Mouse (Mus musculus) MN1 (cell line): ENCODE results near the gene Dnah8.

Source experiments
- DNase-seq: peaks from one replicate; pipeline ENCODE4 v3.0.0-alpha.2; 2016; ENCODE audit warnings: low spot score

The Dnah8 gene

DNA sequence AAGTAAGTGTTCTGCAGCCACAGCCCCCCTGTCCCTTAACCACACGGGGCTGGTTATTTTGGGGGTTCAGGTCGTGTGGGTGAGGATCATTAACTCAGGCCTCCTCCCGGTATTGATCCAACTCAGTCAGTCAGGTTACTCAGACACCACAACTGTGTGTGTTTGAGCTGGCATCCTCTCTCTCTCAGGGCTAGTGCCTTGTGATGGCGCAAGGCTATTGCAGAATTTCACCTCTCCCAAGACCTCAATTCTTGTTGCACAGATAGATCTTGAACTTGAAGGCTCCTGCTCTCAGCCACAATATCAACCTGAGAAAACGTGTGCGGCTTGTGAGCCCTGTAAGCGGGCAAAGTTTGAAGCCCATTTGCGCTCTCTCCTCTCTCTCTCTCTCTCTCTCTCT lies 38.0 kb downstream of the Dnah8 start:
- DNase-seq = no peak

DNA sequence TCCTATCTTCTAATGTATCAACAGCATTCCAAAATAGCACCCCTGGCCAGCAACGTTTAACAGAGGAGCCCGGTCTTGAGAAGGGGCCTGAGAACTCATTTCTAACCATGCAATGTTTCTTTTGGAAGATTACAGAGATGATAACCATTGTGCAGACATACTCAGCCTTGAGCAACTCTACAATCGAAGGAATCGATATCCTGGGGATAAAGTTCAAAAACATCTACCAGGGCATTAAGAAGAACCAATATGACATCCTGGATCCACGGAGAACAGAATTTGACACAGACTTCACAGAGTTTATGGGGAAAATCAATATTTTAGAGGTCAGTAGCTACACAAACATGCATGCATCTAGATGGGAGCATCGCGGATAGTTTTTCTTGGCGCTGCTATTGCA lies 39.0 kb downstream of the Dnah8 start:
- no peak for DNase-seq

GRCm38 (mm10) chr17:30664856-30665255 lies 40.7 kb downstream of the Dnah8 start:
- DNase-seq = no peak

GRCm38 (mm10) chr17:30672556-30672955 lies 48.4 kb downstream of the Dnah8 start:
- DNase-seq = no peak

GRCm38 (mm10) chr17:30673023-30673422 lies 48.9 kb downstream of the Dnah8 start:
- DNase-seq = no peak

- DNase-seq = no peak
Measured at GRCm38 (mm10) chr17:30675021-30675740, 51.0 kb downstream of the Dnah8 start.

GRCm38 (mm10) chr17:30678523-30678922 lies 54.4 kb downstream of the Dnah8 start:
- no peak for DNase-seq

DNA sequence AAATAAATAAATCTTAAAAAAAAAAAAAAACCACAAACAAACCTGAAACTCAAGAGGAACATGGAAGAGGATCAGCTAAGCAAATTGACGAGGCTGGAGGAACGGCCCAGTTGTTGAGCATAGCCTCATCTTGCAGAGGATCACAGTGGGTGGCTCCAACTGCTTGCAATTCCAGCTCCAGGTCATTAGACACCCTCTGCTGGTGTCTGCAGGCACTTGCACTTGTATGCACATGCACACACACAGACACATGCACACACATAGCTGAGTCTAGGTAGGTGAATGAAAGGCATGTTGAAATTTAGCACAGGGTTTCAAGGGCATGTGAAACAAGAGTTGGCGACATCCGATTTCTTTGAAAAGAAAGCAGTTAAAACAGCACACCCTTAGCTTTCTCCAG lies 55.5 kb downstream of the Dnah8 start:
- no peak for DNase-seq

DNA sequence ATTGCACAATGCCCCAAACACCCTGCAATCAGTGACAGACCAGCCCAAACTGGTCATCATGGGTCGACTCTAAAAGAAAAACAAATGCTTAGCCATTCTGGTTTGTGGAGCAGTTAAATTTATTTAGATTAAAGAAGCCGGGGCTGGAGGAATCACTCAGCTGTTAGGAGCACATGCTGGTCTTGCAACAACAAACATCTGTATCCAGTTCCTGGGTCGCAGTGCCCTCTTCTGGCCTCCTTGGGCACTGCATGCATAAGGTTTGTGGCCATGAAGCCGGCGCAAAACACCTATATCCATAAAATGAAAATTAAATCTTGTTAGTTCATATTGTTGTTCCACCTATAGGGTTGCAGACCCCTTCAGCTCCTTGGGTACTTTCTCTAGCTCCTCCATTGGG lies 57.5 kb downstream of the Dnah8 start:
- DNase-seq = peak; percentile 47

DNA sequence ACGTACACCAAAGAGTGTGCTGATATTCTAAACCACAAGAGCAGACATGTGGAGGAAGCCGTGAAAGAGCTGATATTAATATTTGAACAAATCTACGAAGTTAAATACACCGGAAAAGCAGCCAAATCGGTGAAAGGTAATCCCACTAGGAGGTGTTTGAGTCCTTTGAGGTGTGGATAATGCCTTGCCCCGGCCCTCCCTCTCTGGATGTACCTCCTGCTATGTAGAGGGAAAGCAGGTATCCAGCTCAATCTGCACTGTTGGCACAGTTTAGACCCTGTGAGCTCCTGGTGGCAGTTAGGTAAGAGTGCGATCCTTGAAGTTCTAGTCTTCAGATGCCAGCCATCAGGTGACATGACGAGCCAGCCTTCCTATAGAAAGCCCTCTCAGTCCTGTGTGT lies 66.0 kb downstream of the Dnah8 start:
- no peak for DNase-seq

DNA sequence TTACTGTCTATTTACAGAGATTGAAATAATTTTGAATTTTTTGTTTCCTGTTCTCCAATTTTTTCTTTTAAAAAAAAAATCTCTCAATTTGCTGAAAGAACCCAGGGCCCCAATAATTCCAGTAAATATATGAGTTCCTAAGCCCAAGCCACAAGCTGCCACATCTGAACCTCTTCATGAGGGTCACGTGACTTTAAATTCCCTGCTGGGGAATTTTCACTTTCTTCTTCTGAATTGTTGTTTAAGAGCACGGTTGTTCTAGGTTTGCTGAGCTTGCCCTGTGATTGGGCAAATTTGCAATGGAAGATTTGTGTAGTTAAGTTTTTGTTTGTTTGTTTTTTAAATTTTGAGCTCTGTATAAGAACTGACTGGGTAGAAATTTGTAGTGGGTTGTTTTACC lies 67.3 kb downstream of the Dnah8 start:
- DNase-seq = no peak

DNA sequence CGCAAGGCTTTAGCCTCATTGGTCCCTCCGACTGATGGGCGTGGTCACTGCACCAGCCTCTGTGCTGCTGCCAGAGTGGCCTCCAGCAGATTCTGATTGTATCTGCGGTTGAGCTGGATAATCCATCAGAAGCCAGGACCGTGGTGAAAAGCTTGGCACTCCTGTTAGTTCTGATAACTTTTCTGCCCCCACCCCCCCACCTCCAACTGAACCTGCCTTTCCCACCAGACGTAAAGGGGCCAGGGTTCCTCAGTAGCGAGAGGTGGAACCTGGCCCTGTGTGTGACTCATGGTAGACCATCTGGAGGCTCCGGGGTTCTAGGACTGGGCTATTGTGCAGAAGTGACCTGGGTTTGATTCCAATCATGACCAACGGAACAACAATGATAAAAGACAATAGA lies 70.1 kb downstream of the Dnah8 start:
- no peak for DNase-seq

DNA sequence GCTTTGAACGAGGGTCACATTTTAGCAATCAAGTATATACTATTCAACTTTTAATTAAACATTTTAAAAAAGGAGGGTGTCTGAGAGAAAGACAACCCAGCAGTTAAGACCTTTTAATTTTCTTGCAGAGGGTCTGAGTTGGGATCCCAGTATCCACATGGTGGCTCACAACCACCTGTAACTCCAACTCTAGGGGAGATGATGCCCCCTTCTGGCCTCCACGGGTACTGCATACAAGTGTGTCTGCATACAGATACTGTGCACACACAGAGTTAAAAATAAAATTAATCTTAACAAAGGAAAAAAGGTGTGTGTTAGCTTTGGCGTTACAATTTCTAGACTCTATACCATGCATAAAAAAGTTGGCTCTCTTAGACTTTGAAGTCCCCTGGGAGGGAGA lies 90.6 kb downstream of the Dnah8 start:
- DNase-seq = no peak

GRCm38 (mm10) chr17:30718197-30718596 lies 94.0 kb downstream of the Dnah8 start:
- DNase-seq = no peak

DNA sequence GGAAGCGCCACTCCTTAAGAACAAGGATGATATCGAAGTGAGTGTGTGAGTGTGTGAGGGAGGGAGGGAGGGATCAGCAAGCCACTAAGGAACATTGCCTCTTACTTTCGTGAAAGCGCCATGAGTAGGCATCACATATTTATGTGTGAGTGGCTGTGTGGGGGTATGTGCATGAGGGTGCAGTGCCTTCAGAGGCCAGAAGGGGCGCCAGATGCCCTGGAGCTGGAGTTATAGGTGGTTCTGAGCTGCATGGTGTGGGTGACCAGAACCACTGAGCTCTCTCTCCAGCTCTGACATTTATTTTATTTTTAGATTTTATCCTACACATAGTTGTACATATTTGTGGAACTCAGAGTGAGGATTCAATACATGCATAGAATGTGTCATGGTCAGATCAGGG lies 94.9 kb downstream of the Dnah8 start:
- DNase-seq = no peak

- DNase-seq = no peak
Measured at GRCm38 (mm10) chr17:30727788-30728187, 103.6 kb downstream of the Dnah8 start.

- DNase-seq = no peak
Measured at GRCm38 (mm10) chr17:30732736-30733135, 108.6 kb downstream of the Dnah8 start.

GRCm38 (mm10) chr17:30734770-30735169 lies 110.6 kb downstream of the Dnah8 start:
- no peak for DNase-seq

DNA sequence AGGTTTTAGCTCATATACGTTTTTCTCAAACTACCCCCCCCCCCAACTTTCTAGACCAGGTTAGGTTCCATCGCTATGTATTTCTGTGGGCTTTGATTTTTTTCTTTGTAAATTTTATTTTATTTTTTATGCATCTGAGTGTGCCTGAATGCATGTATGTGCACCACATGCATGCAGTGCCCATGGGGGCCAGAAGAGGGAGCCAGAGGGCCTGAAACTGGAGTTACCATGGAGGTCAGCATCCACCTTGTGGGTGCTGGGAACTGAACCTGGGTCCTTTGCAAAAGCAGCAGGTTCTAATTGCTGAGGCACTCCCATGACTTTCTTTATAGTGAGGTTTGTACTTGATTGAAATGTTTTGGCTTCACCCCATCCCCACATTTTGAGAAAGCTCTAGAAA lies 111.3 kb downstream of the Dnah8 start:
- no peak for DNase-seq

GRCm38 (mm10) chr17:30737797-30738196 lies 113.6 kb downstream of the Dnah8 start:
- no peak for DNase-seq

DNA sequence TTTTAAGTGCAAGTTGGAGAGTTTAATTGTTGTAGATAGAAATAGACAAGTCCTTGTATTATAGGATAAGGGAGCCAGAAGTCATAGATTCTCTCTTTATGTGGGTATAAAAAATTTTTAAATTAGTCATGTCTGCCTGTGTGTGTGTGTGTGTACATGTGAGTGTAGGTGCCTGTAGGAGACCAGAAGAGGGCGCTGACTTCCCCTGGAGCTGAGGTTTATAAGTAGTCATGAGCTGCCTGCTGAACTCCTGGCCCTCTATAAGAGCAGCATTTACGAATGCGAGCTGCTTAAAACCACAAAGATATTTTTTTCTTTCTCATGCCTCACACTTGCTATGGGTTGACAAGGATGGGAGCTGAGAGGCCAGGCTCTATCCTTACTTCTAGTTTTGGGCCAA lies 115.6 kb downstream of the Dnah8 start:
- DNase-seq = no peak

- no peak for DNase-seq
Measured at GRCm38 (mm10) chr17:30743947-30744346, 119.8 kb downstream of the Dnah8 start.

DNA sequence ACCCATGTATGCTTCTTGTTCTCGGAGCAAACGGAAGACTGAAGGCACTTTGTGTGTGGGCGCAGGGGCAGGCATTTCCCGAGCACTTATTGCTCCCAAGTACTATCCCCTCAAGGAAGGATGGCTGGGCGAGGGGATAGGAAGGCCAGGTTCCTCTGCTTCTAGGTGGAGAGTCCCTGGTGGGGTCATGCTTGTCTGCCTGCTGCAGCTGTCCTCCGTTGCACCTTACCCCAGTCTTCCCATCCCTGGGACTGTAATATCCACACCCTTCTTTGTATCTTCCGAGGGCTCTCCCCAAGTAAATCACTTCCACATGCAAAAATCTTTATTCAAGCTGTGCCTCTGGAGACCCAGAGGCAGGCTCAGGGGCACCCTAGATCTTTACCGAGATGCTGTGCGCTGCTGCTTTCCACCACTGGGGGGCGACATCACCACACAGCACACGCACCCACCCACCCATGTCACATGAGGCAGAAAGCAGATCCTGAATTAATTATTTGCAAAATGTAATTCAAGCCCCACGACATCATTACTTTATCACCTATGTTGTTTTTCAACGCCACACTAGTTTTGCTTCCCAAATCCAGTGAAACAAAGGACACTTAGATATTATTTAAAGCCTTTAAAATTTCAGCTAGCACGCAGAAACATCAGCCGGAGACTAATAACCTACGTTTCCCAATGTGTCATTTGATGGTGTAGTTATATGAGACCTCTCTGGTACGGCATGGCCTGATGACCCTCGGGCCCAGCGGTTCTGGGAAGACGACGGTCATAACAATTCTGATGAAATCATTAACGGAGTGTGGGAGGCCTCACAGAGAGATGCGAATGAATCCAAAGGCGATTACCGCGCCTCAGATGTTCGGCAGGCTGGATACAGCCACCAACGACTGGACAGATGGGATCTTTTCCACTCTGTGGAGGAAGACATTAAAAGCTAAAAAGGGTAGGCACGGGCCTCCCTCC lies 122.2 kb downstream of the Dnah8 start:
- peak; percentile 45 for DNase-seq
